In genomic region chr11:36452436-36452835, GRCm38 (mm10) we compare ENCODE assay signal across 22 mouse cellular contexts.
DNase-seq lines count a peak whose midpoint lies in the region; ATAC-seq and TF ChIP-seq lines count a peak whose summit lies in the region.
"Had no signal": no experiment of that assay in that cellular context is flagged by ENCODE, and none has a peak within 500 bp of the region (broad histone marks: within the 10 kb centered on the region; RNA-seq: fewer than 3 reads in every experiment).

No protein-coding gene starts in this region.

- peak; percentile 76 for ATAC-seq in frontal cortex, adult (ENCODE audit: low TSS enrichment)
- ATAC-seq in lung, embryonic 14.5 days (ENCODE audit: insufficient read depth): peak; percentile 87
- ATAC-seq: activated CD4-positive, CD25-positive, alpha-beta regulatory T cell, adult 4 months; inflammation-experienced regulatory T-cells, adult 6 months; liver, postnatal 0 days; Patski had no signal

- no peaks in the 10 kb centered on the region for H3K27me3 ChIP-seq in lung, embryonic 14.5 days (ENCODE audit: insufficient read depth, low read length)
- H3K27me3 ChIP-seq: midbrain, embryonic 12.5 days had no signal

- WGBS in lung, embryonic 14.5 days: 46% methylated on average over 9 of the region's 9 CpGs

- no peak overlapping the region for H3K4me3 ChIP-seq in lung, embryonic 14.5 days (ENCODE audit: low read depth, low read length)
- no peak overlapping the region for H3K4me3 ChIP-seq in gastrocnemius, adult 2 months
- H3K4me3 ChIP-seq: heart, adult 2 months; midbrain, embryonic 12.5 days had no signal

- H3K9ac ChIP-seq in lung, embryonic 14.5 days: no peak overlapping the region
- H3K9ac ChIP-seq: liver, postnatal 0 days; midbrain, embryonic 12.5 days had no signal

- no peak for DNase-seq in frontal cortex, adult 2 months (ENCODE audit: extremely low spot score in 1 of 2, low spot score in 1 of 2)
- peak; percentile 74 for DNase-seq in lung, embryonic 14.5 days
- no peak for DNase-seq in lung, postnatal 25 days (ENCODE audit: low spot score)
- DNase-seq in testis, postnatal 14 days (ENCODE audit: low spot score): peak; percentile 5
- no peak for DNase-seq in testis, postnatal 10 days (ENCODE audit: low spot score)
- DNase-seq in gastrocnemius, adult 2 months: no peak
- DNase-seq in cerebellum, adult 18-20 months: no peak
- DNase-seq: adrenal gland, postnatal 36 days; cerebellum, adult 9-11 months; gastrocnemius, postnatal 10 days; heart, adult 2 months; kidney, adult 8-10 months; kidney, postnatal 36 days; liver, postnatal 0 days; right cerebral cortex, postnatal 14 days; thymus, postnatal 25 days had no signal

- H3K36me3 ChIP-seq in lung, embryonic 14.5 days (ENCODE audit: insufficient read depth): no peaks in the 10 kb centered on the region
- H3K36me3 ChIP-seq: midbrain, embryonic 12.5 days had no signal

- H3K9me3 ChIP-seq in lung, embryonic 14.5 days (ENCODE audit: low read depth, low read length): no peaks in the 10 kb centered on the region
- H3K9me3 ChIP-seq: midbrain, embryonic 12.5 days had no signal

- intact Hi-C loops in gastrocnemius, adult 2 months (cut with DNase I): no loop called here

- TF ChIP-seq CTCF in lung, embryonic 14.5 days (IDR thresholded peaks at IDR 0.05; ENCODE audit: low read depth): no peak
- TF ChIP-seq CTCF in gastrocnemius, adult 2 months (IDR thresholded peaks at IDR 0.05): no peak

- H3K4me2 ChIP-seq in lung, embryonic 14.5 days: no peak overlapping the region
- H3K4me2 ChIP-seq: midbrain, embryonic 12.5 days had no signal

- H3K27ac ChIP-seq in lung, embryonic 14.5 days (ENCODE audit: low read depth): no peak overlapping the region
- H3K27ac ChIP-seq in gastrocnemius, adult 2 months: no peak overlapping the region
- H3K27ac ChIP-seq: heart, adult 2 months; midbrain, embryonic 12.5 days; stomach, postnatal 0 days had no signal

- H3K4me1 ChIP-seq in lung, embryonic 14.5 days (ENCODE audit: insufficient read depth): no peaks in the 10 kb centered on the region
- H3K4me1 ChIP-seq: midbrain, embryonic 12.5 days had no signal

Comparison
In these comparisons a context has a peak if more than half of its experiments do, and no peak if none do; other contexts are left out.
1. DNase-seq: peak in lung, embryonic 14.5 days (single experiment) and testis, postnatal 14 days (single experiment); none in frontal cortex, adult 2 months (0 of 2), lung, postnatal 25 days (single experiment), testis, postnatal 10 days (single experiment), gastrocnemius, adult 2 months (single experiment) and cerebellum, adult 18-20 months (0 of 2).